Mouse (Mus musculus) thymus, postnatal 25 days (tissue): ENCODE measurements at regions not wholly inside any gene's neighbourhood (a gene's known extent, or its start where the extent isn't known, plus 50 kb on each side); places are given as distances from the start of the nearest gene placed in this dataset.
"Not testable (repeated sequence)": the region's sequence is repeated elsewhere in the genome, so short reads cannot be mapped to it uniquely, and the experiment has no call there.

ENCODE experiments used
- DNase-seq: peaks from one replicate; pipeline ENCODE4 v3.0.0; 2022

GRCm38 (mm10) chr14:47935401-47935800, 185.2 kb upstream of the Peli2 start:
- no peak for DNase-seq

DNA sequence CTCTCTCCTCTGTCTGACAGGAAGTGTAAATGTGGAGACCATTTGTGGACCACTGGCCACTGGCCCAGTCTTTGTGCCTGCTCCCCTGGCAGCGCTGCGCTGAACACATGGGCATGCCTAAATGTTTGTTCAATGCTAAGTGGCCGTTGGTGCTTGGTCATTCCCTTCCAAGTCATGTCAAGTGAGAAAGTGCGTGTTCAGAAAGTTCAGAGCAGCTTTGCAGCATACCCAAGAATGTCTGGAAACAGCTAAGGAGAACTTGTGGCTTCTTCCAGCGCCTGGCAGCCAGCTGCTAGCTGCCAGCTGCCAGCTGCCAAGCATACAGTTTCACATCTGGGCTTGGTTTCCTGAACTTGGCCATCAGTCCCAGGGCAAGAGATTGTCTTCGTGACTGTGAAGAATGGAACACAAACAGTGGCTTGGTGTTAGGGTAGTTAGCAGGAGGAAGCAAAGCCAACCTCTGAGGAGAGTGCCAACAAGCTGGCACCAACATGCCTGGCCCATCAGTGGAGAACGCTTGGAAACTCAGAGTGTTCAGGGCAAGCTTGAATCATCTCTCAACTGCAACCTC, 183.5 kb upstream of the Peli2 start:
- DNase-seq: no peak

DNA sequence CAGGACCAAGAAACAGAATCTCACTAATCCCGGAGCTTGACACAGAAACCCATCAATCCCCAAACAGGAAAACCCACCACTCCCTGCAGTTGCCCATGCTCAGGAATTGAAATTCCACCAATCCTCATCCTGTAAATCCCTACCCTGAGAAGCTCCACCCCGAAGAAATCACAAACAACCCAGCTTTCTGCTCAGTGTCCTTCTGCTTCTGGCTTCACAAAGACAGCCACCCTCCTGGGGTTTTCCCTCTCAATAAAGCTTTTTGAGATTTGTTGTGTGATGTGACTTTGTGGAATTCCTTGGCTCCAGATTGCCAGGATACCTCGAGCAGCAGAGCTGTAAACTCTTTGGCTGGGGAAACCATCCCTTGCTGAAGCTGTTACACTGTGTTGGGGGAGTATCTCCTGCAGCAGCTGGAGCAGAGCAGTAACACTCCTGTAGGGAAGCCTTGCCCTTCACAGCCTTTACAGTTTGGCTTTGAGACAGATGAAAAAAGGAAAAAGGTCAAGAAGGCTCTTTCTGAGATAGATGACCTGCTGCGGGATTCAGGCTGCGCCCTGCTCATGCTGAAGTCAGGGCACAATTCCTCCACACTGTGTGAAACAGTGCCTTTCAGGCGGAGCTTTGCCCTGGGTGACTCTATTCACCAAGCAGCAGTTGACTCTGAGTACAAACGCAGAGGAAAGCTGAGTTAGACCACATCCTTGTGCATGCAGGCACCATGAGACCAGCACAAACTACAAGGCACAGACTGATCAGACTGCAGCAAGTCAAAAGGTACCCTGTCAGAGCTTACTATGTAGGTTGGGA, 180.6 kb upstream of the Peli2 start:
- DNase-seq: no peak

- DNase-seq: no peak
These were observed 178.0 kb upstream of the Peli2 start for GRCm38 (mm10) chr14:47942671-47943070.

- DNase-seq: no peak
These were observed 176.0 kb upstream of the Peli2 start for GRCm38 (mm10) chr14:47944595-47944994.

- no peak for DNase-seq
These were observed 169.6 kb upstream of the Peli2 start for GRCm38 (mm10) chr14:47951041-47951440.

DNA sequence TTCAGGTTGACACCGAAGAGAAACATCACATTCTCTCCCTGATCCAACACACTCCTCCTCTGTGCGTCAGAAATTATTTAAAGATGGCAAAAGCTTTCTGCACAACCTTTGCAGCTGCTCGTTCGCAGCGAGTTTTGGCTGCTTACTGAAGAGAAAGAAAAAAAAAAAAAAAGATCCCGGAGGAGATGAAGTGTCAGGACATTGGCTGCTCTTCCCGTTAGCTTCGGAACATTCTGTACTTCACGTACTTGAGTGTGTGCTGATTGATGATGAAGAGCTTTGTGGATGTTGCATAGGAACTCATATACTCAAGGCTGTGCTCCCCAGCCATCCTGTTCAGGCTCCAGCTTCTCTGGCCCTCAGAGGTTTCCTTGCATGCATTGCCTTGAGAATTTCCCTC, 162.5 kb upstream of the Peli2 start:
- DNase-seq: no peak

GRCm38 (mm10) chr14:47959366-47960280, 161.0 kb upstream of the Peli2 start:
- DNase-seq: no peak

DNA sequence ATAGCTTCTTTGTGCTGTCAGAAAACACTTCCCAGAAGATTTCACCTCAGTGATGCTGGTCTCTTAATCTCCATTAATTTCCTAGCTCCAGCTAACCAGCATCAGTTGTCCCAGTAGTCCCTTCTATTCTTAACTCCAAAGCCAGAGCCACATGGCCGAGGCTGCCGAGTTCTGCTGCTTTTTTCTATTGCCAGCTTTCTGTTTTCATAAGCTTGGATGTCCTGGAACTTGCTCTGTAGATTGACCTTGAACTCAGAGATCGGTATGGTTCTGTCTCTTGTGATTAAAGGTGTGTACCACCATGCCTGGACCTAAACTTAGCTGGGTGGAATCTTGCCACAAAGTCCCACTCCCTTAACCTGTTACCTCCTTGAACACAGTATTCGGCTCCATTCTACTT, 155.8 kb upstream of the Peli2 start:
- not testable (repeated sequence) for DNase-seq

GRCm38 (mm10) chr14:47969871-47970270, 150.8 kb upstream of the Peli2 start:
- no peak for DNase-seq

DNA sequence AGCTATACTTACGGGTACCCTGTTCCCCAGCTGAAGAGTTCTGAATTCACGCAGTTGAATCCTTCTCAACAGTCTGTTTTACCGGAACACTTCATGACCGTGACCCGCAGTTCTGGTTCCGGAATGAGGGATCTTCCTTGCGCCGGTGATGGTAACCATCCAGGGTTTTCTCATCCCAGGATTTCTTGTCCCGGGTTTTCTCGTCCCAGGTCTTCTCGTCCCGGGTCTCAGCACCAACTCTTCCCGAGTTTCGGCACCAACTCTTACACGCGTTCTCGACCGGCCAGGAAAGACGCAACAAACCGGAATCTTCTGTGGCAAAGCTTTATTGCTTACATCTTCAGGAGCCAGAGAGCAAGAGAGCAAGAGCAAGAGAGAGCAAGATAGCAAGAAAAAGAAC, 147.5 kb upstream of the Peli2 start:
- DNase-seq: not testable (repeated sequence)

- DNase-seq: no peak
These were observed 137.5 kb upstream of the Peli2 start for GRCm38 (mm10) chr14:47982993-47983740.

- no peak for DNase-seq
These were observed 134.1 kb upstream of the Peli2 start for GRCm38 (mm10) chr14:47986483-47986882.

DNA sequence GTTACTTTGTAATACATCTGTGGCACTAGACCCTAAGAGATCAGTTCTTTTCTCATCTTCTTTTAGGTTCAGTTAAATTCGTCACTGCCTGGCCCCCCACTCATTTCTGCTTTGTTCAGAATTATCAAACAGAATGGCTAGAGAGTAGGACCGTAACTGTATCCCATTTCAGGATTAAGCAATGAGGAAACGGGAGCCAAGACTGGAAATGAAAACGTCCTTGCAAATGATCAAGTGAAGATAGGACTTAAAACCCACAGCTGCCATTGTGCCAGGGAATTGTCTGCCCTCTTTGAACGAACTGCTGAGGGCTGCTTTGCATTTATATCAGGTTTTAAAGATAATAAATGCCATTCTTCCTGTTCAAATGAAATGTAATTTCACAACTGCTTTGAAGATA, 133.7 kb upstream of the Peli2 start:
- no peak for DNase-seq

- DNase-seq: no peak
These were observed 133.1 kb upstream of the Peli2 start for GRCm38 (mm10) chr14:47987392-47988075.

- DNase-seq: no peak
These were observed 132.5 kb upstream of the Peli2 start for GRCm38 (mm10) chr14:47988131-47988530.

DNA sequence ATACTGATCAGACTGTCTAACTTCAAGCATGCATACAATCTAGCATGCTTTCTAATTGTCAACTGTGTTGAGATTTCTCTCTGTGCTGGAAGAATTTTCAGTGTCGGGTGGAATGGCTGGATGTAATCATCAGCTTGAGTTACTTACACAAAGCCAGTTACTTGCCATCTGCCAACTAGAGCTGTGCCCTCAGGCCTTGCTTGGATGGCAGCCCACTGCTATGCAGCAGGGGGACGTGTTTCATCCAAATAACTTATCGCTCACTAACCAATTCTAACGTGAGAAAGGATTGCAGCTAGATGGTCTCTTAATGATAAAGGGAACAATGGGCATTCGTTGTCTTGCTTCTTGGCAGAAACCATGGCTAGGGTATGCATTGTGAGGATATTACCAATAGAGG, 131.3 kb upstream of the Peli2 start:
- no peak for DNase-seq

DNA sequence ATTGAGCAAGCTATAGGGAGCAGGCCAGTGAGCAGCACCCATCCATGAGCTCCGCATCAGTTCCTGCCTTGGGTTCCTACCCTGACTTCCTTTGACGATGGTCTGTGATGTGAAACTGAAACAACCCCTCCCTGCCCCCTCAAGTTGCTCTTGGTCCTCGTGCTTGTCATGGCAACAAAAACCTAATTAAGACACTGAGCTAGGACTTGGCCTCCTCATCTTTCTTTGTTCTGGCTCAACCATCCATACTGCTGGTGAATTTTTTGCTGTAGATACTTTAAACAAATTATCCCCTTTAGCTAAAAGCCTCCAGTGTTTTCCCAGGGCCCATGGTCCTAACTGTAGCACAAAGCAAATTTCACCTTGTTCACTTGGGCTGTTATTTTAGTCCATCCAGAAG, 129.9 kb upstream of the Peli2 start:
- no peak for DNase-seq

DNA sequence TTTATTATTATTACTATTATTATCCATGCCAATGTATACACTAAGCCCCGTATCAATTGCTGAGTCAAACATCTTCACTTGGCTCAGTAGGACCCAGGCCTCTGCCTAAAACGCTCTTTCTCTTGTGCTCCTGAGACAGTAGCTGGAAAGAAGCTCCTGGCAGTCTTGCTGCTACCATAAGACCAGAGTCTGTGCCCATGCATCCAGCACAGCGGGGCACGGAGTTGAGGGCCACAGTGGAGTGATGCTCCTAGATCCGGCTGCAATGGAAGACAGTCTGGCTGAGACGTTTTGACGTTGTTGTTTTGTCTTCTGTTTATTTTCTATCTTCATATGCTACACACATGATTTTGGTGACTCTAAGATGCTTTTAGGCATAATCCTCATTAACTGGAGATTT, 129.1 kb upstream of the Peli2 start:
- no peak for DNase-seq

- no peak for DNase-seq
These were observed 128.5 kb upstream of the Peli2 start for GRCm38 (mm10) chr14:47992091-47992490.

- DNase-seq: no peak
These were observed 127.8 kb upstream of the Peli2 start for GRCm38 (mm10) chr14:47992851-47993250.

DNA sequence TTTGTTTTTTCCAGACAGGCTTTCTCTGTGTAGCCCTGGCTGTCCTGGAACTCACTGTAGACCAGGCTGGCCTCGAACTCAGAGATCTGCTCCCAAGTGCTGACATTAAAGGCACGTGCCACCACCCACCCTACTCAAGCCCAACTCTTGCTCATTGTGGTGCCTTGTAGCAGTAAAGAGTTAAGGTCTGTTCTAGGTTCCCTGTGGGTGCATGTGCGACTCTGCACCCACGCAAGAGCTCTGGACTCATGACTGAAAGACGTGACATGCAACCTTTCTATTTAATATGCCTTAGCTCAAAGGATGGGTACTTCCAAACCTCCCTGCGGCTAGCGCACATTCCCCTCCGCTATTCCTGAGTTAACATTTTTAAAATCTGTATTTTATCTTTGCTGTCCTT, 121.7 kb upstream of the Peli2 start:
- no peak for DNase-seq
